Mouse (Mus musculus) cerebellum, postnatal 14 days (tissue): ENCODE measurements around the gene Rhbdf2.
"Not testable (repeated sequence)": the region's sequence is repeated elsewhere in the genome, so short reads cannot be mapped to it uniquely, and the experiment has no call there.

Experiments
- DNase-seq, 2 experiments: peaks; one replicate each; pipeline ENCODE4 v3.0.0; 2021; ENCODE audit warnings: mixed read lengths in 2 of 2

The Rhbdf2 gene

DNA sequence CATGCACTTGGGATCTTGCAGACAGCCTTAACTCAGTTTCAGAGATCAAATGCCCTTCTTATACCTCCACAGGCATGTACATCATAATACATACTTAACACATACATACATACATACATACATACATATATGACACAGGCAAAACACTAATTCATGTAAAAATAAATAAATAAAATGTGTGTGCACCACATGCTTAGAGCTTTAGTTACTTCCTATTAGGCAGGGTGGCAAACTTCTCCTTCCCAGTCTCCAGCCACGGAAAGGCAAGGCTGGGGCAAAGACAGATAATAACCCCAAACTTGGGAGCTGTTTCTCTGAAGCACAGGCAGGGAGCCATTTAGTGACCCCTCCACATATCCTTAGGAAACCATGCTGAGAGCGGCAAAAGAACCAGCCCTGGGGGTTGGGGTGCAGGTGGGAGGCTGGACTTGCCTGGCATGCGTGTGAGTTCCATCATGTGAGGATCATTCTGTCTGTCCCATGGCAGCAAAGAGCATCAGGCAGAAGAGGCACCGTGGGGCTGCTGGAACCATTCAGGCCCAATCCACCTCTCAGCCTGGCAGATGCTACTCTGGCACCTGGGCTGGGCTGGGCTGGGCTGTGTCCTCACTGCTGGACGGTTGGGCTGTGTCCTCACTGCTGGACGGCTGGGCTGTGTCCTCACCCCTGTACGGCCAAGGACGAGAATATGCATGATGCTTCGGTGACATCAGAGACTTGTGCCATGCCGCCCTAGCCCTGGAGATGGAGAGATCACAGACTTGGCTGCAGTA is at the start of gene Rhbdf2:
Gene Rhbdf2, minus strand, starts transcription at position 721 of the 773 bp plus-strand sequence.
- DNase-seq, result peak in 1 of 2 experiments; percentile 6

DNA sequence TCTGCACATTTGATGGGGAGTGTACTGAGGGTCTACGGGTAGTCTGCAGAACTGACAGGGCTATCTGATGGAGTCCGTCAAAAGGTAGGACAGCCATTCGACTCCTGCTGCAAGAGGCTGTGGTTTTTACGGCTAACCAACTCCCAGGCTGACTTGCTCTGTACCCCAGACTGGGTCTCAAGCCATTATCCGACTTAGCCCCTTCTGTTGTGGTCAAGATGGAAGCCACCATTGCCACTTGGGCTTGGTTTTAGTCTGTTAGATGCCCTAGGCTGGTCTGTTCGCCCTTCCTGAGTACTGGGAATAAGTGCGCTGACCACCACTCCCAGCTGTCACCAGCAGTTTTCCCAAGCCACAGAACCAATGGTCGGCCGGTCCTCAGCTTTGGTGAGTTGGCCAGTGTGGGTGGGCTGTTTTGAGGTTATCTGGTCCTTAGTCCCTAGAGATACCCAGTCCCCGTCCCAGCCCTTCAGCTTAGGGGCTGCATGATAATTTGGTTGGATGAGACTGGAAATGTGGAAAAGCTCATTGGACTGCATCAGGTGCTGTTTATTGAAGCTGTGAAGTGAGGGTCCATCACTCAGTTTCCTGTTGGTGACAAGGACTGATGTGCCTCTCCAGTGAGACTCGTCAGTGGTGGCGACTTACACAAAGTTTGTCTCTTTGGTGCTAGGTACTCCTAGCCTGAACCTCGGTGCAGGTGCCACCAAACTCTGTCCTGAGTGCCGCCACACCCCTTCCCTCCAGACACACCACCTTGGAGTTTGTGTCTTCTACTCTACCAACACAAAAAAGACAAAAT is 49.6 kb upstream of the Rhbdf2 start:
- no peak for DNase-seq

DNA sequence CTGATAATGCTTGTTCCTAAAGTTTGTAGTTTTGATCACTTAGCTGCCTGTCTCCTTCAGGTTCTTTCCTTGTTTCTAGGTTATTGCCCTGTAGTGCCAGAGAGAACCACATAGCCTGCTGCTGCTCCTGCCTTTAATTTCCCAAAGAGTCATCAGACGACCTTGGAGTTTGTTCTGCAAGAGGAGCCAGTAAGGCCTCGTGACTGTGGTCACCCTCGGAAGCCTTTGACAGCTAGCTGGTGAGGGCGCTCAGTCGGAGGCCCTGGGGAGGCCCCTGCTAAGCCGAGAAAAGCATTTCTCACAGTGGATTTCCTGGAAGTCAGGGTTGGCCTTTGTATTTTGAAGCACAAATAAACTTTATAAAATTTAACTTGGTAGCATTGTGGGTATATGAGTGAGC is 48.6 kb upstream of the Rhbdf2 start:
- not testable (repeated sequence) for DNase-seq

DNA sequence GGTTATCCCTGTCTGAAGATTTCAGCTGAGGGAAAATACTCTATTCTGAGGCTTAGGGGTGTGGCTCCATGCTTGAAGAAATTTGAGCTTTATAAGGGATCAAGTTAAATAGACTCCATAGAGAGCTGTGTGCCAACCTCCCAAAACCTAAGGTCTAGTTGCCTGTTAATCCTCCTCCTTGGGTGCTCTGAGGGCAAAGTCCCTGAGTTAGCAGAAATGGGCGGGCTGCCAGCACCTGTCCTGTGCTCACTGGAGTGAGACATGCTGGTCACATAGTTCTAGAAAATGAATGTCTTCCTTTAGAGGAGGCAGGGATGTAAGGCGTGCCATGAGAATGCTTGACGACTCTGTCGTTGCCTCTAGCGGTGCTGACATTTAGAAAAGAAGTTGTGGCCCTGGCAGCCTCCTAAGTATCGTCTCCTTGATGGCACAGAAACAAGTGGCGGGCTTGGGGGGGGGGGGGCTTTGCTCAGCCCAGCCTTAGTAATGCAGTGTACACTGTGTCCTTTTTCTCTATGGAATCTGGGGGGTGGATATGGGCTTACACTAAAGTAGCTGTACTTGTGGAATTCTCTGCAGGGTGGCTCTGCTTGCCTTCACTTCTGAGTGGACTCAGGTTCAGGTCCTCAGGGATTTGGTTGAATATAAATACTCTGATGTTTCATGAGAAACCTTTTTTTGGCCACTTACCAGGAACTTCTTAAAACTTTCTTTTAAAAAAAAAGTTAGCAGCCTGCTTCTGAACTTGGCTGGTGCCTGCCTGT is 48.0 kb upstream of the Rhbdf2 start:
- no peak for DNase-seq

DNA sequence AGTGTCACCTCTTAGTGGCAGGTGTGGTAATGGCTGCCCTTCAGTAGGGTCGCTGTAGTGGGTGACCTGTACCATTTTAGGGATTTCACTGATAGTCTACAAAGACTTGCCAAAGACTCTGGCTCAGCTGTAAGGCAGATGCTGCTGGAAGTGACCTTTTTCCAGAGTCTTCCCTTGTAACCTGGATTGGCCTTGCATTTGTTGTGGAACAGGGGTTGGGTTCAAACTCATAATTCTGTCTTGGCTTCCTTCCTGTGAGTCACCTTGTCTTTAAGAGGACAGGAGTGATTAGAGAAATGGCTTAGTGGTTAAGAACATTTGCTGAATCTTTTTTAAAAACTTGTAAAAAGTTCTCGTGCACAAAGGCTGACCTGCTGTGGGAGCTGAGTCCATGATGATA is 46.6 kb upstream of the Rhbdf2 start:
- no peak for DNase-seq

DNA sequence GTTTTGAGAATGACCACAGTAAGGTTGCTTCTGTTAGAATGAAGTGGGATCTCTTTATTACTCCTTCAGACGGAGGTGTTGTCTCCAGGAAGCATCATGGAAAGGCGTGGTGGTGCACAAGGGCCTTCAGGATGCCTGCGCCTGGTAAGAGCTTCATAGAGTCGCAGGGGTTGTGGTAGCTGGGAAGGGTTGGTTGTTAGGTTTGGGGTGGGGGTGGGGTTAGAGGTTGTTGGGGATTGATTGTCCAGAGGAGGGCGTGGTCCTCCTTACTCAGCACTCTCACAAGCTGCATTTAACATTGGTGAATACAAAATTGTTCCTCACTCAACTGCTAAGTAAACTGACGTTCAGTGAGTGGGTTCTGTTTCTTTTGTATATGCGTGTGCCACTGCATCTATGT is 45.8 kb upstream of the Rhbdf2 start:
- no peak for DNase-seq

DNA sequence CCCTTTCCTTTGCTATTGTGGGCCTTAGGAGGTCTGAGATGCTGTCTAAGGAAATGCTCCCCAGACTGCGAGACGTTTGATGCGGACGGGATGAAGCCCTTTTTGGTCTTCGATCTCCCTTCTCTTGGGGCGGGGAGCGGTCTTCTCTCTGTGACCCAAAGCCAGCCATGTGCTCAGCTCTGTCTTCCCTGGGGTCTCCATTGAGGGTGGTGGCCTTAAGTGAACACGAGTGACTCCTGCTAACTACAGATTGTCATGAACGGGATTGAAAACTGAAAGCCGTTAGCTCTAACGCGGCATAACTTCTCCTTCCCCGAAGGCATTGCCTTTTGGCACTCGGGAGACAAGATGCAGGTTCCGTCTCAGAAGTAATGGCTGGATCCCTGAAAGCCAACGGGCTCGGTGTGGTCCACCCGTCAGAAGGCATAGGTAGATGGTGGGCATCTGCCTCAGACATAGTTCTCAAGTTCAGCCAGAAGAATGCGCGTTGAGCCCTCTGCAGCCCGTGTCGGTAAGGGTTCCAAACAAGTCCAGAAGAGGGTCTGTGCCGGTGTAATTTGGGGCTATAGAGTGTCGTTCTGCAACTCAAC is 45.1 kb upstream of the Rhbdf2 start:
- DNase-seq, result no peak

DNA sequence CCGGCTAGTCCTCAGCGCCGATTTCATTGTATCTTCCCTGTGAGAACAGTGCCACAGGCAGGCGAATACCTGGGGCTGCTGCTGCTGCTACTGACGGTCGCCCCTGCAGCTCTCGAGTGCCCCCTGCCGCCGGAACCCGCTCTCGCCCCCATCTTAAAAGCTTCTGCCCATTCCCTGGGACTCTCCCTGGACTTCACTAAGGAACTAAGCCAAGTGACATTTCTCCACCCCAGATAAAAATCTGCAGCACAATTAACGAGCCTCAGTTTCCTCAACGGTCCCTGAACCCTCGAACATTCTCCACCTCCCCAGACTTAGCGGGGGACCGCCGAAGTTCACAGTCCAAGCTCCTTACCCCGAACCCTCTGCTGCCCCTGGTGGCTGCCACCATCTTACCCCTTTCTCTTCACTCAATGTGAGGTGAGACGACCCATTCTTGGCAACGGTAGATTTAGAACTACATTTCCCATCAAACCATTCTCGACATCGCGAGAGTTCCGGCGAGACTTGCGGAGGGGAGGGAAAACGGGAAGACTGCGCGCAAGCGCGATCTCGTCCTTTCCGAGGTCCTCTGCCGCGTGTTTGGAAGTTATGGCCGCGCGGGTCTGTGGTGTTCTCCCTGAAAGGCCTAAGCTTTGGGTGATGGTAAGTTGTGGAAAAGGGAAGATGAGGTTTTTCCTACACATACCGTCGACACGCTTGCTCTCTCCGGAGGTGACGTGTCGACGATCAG is 44.5 kb upstream of the Rhbdf2 start:
- peak; percentile 98 to 99 for DNase-seq

DNA sequence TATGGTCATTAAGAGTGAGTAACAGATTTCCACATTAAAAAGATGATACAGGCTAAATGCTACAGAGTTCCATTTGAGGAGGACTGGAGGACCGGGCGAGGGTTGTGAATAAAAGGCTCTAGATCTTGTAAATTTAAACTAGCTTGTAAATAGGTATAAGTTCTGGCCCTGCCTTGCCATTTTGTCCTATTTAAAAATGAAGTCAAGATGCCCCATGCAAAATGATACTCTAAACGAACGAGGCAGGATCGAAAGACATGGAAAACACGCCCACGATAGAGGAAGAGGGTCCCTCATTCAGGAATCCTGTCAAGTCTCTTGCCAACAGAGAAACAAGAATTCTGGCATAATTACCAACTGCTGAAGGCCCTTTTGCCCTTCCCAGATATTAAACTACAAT is 43.6 kb upstream of the Rhbdf2 start:
- DNase-seq, result no peak

DNA sequence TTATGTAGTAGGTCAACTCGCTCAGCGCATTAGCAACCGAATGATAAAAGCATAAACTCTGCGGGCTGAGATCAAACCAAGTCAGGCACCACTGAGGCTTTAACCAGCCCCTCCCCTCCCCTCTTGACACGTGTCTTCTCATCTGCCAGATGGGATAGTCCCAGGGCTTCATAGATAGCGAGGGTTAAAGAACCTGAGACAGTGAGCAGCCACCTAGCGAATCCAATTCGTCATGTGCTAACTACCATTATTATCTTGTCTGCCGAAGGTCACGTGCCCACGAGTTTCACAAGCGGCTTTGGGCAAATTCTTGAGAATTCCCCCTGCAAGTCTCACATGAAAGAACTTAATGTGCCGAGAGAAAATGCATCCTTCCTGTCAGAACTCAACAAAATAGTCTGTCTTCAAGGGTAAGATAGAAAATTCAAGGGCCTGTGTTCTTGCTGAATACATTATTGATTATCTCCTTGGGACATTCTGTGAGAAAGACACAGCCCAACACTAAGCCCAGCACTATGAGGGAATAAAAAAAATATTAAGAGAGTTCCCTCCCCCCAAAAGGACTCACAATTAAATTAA is 43.1 kb upstream of the Rhbdf2 start:
- DNase-seq, result no peak

DNA sequence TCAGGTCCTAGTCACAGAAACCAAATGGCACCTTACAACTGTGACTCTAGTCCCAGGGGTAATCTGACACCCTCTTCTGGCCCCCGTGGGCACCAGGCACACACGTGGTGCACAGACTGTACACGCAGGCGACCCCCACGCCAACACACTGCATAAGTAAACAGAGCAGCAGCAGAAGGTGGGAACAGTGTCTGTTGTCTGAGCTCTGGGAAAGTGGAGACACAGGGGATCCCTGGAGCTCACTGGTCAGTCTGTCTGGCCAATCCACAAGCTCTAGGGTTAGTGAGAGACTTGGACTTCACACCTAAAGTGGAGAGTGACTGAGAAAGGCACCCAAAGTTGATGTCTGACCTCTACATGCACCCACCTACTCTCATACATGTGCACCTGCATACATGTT is 42.5 kb upstream of the Rhbdf2 start:
- DNase-seq, result no peak

DNA sequence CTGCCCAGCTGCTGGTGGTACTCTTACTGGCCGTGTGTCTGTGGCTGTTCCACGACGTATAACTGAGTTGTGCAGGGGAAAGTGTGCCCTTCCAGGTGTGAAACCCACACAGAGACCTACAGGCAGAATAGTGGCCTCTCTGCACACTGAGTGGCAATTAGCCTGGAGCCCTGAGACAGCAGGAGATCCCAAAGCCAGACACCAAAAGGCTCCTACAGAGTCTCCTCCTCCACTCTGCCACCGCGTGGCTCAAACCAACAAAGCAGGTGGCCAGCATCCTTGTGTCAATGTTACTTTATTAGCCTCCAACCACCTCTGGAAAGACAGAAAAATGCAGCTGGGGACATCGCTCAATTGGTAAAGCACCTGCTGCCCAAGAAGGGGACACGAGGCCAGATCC is 42.0 kb upstream of the Rhbdf2 start:
- peak; percentile 45 to 55 for DNase-seq

DNA sequence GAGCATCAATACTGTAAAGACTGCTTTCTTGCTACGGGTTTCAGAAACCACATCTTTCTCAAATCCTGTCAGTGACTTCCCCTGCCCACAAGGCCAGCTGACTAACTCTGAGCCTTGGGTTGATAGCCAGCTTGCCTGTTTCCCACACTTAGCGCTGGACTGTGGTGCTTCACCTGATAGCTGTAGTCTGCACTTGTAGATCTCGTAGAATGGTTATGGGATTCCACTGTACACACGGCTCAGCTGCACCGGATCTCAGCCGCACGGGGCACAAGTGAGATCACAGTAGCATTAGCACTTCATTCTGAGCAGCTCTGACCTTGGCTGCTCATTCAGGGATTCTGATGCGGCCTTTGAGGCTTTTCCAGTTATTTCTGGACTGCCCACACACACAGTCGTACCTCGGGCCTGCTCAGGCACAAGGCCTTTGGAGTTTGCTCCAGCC is 41.6 kb upstream of the Rhbdf2 start:
- DNase-seq, result no peak

DNA sequence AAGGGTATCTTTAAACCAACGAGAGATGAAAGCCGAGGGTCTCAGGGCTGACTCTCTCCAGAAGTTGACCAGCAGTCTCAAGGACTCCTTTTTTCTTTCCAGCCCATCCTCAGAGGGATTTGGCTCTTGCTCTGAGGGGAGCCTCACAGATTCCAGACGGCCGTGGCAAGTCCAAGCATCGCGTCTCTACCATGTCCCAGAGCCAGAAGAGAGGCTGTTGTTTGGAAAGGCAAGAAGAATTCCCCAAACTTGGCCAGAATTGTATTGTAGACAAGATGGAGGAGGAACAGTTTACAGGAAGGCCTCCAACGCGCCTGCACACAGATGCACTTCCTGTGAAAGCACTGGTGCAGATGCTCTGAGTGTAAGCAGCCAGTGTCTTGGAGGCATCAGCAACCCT is 41.1 kb upstream of the Rhbdf2 start:
- DNase-seq, result no peak

DNA sequence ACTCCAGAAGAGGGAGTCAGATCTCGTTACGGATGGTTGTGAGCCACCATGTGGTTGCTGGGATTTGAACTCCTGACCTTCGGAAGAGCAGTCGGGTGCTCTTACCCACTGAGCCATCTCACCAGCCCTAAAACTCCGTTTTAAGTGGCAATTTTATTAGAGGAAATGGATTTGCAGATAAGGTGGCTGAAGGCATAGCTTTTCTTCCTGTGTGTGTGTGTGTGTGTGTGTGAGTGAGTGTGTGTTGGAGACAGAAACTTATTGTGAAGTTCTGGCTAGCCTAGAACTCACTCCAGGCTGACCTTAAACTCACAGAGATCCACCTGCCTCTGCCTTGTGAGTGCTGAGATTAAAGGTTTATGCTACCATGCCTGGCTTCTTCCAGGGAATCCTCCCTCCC is 40.2 kb upstream of the Rhbdf2 start:
- DNase-seq, result not testable (repeated sequence)

DNA sequence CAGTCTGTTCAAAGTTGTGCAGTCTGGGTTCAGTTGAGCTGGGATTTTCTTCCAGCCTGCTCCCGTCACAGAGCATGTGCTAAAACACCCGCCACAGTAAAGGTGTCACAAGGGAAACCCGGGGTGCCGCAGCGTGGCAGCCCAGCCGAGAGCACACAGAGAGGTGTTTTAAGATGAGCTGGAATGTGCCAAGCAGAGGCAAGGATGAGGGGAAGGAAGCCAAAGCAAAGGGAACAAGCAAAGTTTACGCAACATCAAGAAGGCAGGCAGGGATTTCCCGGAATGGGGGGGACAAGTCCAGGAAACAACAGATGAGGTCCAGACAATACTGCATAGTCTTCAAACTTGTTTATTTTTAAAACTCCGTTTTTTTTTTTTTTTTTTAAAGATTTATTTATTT is 39.7 kb upstream of the Rhbdf2 start:
- DNase-seq, result no peak

DNA sequence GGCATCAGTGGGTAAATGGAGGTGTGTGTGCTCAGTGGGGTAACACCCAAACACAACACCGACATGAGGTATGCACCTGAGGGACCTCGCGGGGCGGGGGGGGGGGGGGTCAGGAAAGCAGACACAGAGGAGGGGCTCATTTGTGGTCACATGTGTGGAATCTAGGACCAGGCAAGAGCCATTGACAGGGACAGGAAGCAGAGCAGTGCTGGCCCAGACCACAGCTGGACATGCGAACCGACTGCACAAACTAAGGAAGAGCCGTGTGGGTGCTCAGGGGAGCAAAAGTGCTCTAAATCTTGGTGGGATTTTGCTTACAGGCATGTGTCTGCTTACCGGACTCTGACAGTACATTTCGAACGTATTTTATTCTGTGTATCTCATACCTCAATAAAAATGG is 38.5 kb upstream of the Rhbdf2 start:
- no peak for DNase-seq

DNA sequence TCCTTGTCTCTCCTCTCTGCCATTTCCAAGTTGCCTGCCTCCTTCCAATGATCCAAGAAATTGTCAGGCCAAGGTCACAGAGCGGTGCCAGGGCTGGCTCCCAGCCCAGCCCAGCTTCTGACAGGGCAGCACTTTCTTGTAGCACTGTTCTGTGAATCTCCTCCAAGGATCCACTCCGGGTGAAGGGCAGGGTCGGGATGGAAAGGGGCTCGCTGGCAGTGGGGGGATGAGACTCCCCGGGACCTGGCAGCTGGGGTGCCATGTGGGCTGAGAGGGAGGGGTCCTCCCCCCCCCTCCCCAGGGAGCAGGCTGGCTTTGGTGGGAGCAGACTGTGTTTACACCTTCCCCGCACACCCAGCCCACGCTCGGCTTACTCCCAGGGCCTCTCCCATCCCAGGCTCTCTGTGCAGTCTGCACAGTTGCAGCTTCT is 35.1 kb upstream of the Rhbdf2 start:
- DNase-seq, result peak; percentile 73 to 79

DNA sequence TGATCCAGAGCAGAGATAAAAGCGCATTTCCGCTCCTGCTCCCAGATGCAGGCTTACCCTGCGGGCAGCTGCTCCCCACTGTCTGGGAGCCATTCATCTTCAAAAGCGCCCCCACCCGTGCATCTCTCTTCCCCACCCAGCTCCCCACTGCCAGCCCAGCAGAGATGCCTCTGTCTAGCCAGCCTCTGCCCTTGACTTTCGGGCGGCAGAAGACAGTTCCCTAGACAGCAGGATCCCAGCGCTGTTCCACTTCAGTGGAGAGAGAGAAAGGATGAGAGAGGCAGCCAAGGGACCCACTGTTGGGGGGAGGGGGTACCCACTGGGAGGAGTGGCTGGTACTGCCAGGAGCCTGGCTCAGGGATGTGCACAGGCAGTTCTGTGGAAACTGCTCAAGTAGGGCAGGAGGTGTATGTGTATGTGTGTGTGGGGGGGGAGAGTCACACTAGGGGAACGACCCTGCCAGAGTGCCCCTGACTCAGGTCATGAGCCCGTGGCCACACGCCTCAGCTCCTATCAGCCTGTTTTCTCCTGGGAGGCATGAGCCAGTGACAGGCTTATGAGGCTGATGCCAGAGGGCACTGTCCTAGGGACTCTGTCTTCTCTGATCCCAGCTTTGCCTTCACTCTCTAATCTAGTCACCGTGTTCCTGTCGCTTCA is 34.6 kb upstream of the Rhbdf2 start:
- peak; percentile 64 to 72 for DNase-seq

DNA sequence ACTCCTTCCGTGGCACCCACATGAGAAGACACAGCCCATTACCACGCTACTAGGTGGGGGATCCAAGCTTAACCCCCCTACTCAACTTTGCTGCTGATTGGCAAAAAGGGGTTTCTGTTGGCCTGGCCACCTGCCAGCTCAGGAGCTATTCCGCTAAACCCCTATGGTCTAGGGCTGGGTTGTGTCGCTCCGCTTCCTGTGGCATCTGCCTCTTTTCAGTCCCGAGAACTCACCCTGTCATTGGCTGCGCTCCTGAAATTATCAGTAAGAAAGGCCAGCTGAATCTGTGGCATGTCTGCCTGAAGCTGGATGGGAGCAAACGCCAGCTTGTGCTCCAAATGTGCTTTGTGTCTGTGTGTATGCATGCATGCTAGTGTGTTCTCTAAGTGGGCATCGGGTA is 33.4 kb upstream of the Rhbdf2 start:
- DNase-seq, result peak; percentile 55 to 64

DNA sequence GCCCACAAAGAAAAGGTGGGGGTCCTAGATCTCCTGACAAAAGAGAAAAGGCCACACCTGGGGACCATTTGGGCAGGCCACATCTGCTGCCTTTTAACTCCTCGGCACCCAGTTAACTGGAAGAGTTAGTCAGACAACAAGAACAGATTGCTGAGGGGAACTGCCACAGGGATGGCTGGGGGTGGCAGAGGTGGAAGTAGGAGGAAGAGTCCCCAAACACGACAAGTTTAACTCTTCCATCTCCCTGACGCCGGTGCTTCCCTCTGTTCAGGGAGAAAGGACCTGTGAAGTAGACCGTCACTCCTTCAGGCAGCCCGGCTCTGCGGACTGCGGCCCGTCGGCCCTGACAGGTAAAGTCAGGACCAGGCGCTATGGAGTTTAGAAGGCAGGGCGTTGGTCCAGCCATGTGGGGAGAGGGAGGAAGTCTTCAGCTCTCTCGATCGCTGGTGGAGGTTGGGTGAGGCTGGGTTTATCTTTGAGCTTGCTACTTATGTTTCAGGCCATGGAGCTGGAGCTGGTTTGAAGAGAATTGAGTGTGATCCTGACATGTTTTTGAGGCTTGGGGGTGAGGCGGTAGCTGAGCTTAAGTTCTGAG is 32.3 kb upstream of the Rhbdf2 start:
- DNase-seq, result no peak
